In genomic region chr8:88175264-88175663, GRCm38 (mm10) we compare ENCODE assay signal across 16 mouse cellular contexts. TPM values are rescaled to one million over a fixed set of nuclear protein-coding genes. Genes with fewer than 3 reads are reported as not detected.
DNase-seq lines count a peak whose midpoint lies in the region; ATAC-seq lines count a peak whose summit lies in the region.
"Had no signal": no experiment of that assay in that cellular context is flagged by ENCODE, and none has a peak within 500 bp of the region (broad histone marks: within the 10 kb centered on the region; RNA-seq: fewer than 3 reads in every experiment).

No protein-coding gene starts in this region.

- peak; percentile 81 for ATAC-seq in inflammation-experienced regulatory T-cells, adult 6 months
- ATAC-seq: forebrain, embryonic 14.5 days; hindbrain, postnatal 0 days; lung, postnatal 0 days; midbrain, embryonic 15.5 days had no signal

- peak; percentile 36 to 49 for DNase-seq in spleen, postnatal 36 days (ENCODE audit: low spot score in 2 of 2)
- no peak for DNase-seq in spleen, adult 12 weeks (ENCODE audit: low spot score)
- DNase-seq in T-cell, adult 2 months (ENCODE audit: low spot score), result peak; percentile 72
- DNase-seq in spleen, postnatal 4 days (ENCODE audit: low spot score in 2 of 2), result peak; percentile 25 to 63
- DNase-seq in kidney, adult 9 months, result no peak
- DNase-seq in adrenal gland, postnatal 36 days, result no peak
- DNase-seq: cerebellum, adult 11-12 months; cerebellum, postnatal 10 days; heart, postnatal 10 days; kidney, adult 11 months; thymus, postnatal 25 days had no signal

RNA-seq across cellular contexts. Expression of gene Tent4b, which starts 23.7 kb away (rescaled TPM):
- polyA plus RNA-seq in inflammation-experienced regulatory T-cells, adult 6 months (2017; shearing (Covaris generic)), result 10 to 100 TPM in 2 of 3 experiments, 1 to 10 TPM in 1; 9.6 to 15.0 (median 10.2) TPM
- 10 to 100 TPM; 27.9 to 32.1 TPM for total RNA-seq in adrenal gland, postnatal 36 days (2021)

RNA-seq across cellular contexts. Expression of gene Heatr3, which starts 37.6 kb away (rescaled TPM):
- polyA plus RNA-seq in inflammation-experienced regulatory T-cells, adult 6 months (2017; shearing (Covaris generic)), result 10 to 100 TPM; 15.1 to 26.5 (median 17.6) TPM
- total RNA-seq in adrenal gland, postnatal 36 days (2021), result 10 to 100 TPM; 31.5 to 34.3 TPM

RNA-seq across cellular contexts. Expression of gene Cnep1r1, which starts 56.7 kb away (rescaled TPM):
- polyA plus RNA-seq in inflammation-experienced regulatory T-cells, adult 6 months (2017; shearing (Covaris generic)), result 10 to 100 TPM; 22.4 to 28.6 (median 25.0) TPM
- 10 to 100 TPM; 34.6 to 38.2 TPM for total RNA-seq in adrenal gland, postnatal 36 days (2021)

Comparison
In these comparisons a context has a peak if more than half of its experiments do, and no peak if none do; other contexts are left out.
1. DNase-seq: peak in spleen, postnatal 36 days (2 of 2), T-cell, adult 2 months (single experiment) and spleen, postnatal 4 days (2 of 2); none in spleen, adult 12 weeks (single experiment), kidney, adult 9 months (single experiment) and adrenal gland, postnatal 36 days (0 of 2).